Mouse (Mus musculus) liver, embryonic 15.5 days (tissue): ENCODE data around the gene Ccdc63. TPM values are rescaled to one million over a fixed set of nuclear protein-coding genes. Genes with fewer than 3 reads are reported as not detected.

Experiments
- ATAC-seq: fragments of 200-750 bp; cut with Nextera tagmentation; 2 replicates; pipeline ENCODE4 v1.8.0; 2017; ENCODE audit warnings: moderate number of reproducible peaks, mild to moderate bottlenecking, moderate library complexity; ENCODE audit not compliant: insufficient read depth
- H3K27ac ChIP-seq: fragments of 300-500 bp; sonication (generic); replicated peaks from 2 replicates; pipeline ENCODE4 v1.5.1; 2015; ENCODE audit warnings: mild to moderate bottlenecking, inconsistent platforms
- H3K27me3 ChIP-seq: fragments of 300-500 bp; sonication (generic); 2 replicates; pipeline ENCODE4 v1.6.1; 2015; ENCODE audit warnings: mild to moderate bottlenecking, inconsistent platforms
- H3K36me3 ChIP-seq: fragments of 300-500 bp; sonication (generic); replicated peaks from 2 replicates; pipeline ENCODE4 v1.6.1; 2015; ENCODE audit warnings: moderate library complexity, mild to moderate bottlenecking, inconsistent platforms
- H3K4me1 ChIP-seq: fragments of 300-500 bp; sonication (generic); replicated peaks from 2 replicates; pipeline ENCODE4 v1.6.1; 2015; ENCODE audit warnings: inconsistent platforms
- H3K4me2 ChIP-seq: fragments of 300-500 bp; sonication (generic); 2 replicates; pipeline ENCODE4 v1.6.1; 2015; ENCODE audit warnings: moderate library complexity, mild to moderate bottlenecking, inconsistent platforms
- H3K4me3 ChIP-seq: fragments of 300-500 bp; sonication (generic); replicated peaks from 2 replicates; pipeline ENCODE4 v1.5.1; 2015; ENCODE audit warnings: mild to moderate bottlenecking, inconsistent platforms
- H3K9ac ChIP-seq: fragments of 300-500 bp; sonication (generic); 2 replicates; pipeline ENCODE4 v1.6.1; 2015; ENCODE audit warnings: moderate library complexity, mild to moderate bottlenecking, inconsistent platforms
- H3K9me3 ChIP-seq: fragments of 300-500 bp; sonication (generic); replicated peaks from 2 replicates; pipeline ENCODE4 v1.6.1; 2016; ENCODE audit warnings: inconsistent platforms
- WGBS: fragments of 180-500 bp; shearing (Covaris S2); methylation state at CpG from one replicate; pipeline ENCODE4 v1.1.7; 2015; ENCODE audit warnings: mixed read lengths; ENCODE audit not compliant: insufficient replicate concordance; 5-methylcytosine and 5-hydroxymethylcytosine counted together
- polyA plus RNA-seq: library from polyadenylated mRNA; unstranded; fragments of >200 nt; fragmentation: Nextera tagmentation; extraction: Ambion mirVana; gene quantifications from 2 replicates; pipeline ENCODE4 v1.2.1, GENCODE M21; 2015

Ccdc63 gene
- polyA plus RNA-seq, 1 experiment from 2014 or later, result 0.10 TPM

GRCm38 (mm10) chr5:122103075-122103474, 37.5 kb downstream of the Ccdc63 start:
- Histone ChIP-seq H3K36me3 (no peaks in the 10 kb centered on the region), H3K9ac (no peak overlapping the region), H3K27ac (no peak overlapping the region), H3K4me1 (no peaks in the 10 kb centered on the region), H3K9me3 (no peaks in the 10 kb centered on the region), H3K4me3 (no peak overlapping the region), H3K27me3 (peaks cover 41% of the 10 kb centered on the region), H3K4me2 (no peak overlapping the region)
- 16% methylated on average over 12 of the region's 12 CpGs for WGBS
- no peak for ATAC-seq

- Histone ChIP-seq H3K9me3 (no peaks in the 10 kb centered on the region), H3K9ac (no peak overlapping the region), H3K4me2 (no peak overlapping the region), H3K4me3 (no peak overlapping the region), H3K27me3 (peaks cover 41% of the 10 kb centered on the region), H3K4me1 (no peaks in the 10 kb centered on the region), H3K36me3 (no peaks in the 10 kb centered on the region), H3K27ac (no peak overlapping the region)
- ATAC-seq, result no peak
- 25% methylated on average over 7 of the region's 7 CpGs for WGBS
Measured at GRCm38 (mm10) chr5:122102476-122103050, 38.1 kb downstream of the Ccdc63 start.

- ATAC-seq, result no peak
- Histone ChIP-seq H3K4me3 (no peak overlapping the region), H3K36me3 (no peaks in the 10 kb centered on the region), H3K9ac (no peak overlapping the region), H3K9me3 (no peaks in the 10 kb centered on the region), H3K27ac (no peak overlapping the region), H3K27me3 (no peaks in the 10 kb centered on the region; the same call in 1 of the 2 replicates), H3K4me1 (no peaks in the 10 kb centered on the region), H3K4me2 (no peak overlapping the region)
- 72% methylated on average over 10 of the region's 10 CpGs for WGBS
Measured at GRCm38 (mm10) chr5:122094439-122094838, 46.2 kb downstream of the Ccdc63 start.

GRCm38 (mm10) chr5:122093734-122094133, 46.9 kb downstream of the Ccdc63 start:
- Histone ChIP-seq H3K4me3 (no peak overlapping the region), H3K36me3 (no peaks in the 10 kb centered on the region), H3K9me3 (no peaks in the 10 kb centered on the region), H3K4me1 (no peaks in the 10 kb centered on the region), H3K27ac (no peak overlapping the region), H3K4me2 (no peak overlapping the region), H3K9ac (no peak overlapping the region), H3K27me3 (no peaks in the 10 kb centered on the region; the same call in 1 of the 2 replicates)
- 74% methylated on average over 14 of the region's 14 CpGs for WGBS
- no peak for ATAC-seq

- Histone ChIP-seq H3K9ac (no peak overlapping the region), H3K27me3 (no peaks in the 10 kb centered on the region; the same call in 1 of the 2 replicates), H3K4me2 (no peak overlapping the region), H3K9me3 (no peaks in the 10 kb centered on the region), H3K4me3 (no peak overlapping the region), H3K27ac (no peak overlapping the region), H3K4me1 (no peaks in the 10 kb centered on the region), H3K36me3 (no peaks in the 10 kb centered on the region)
- WGBS, result 67% methylated on average over 11 of the region's 11 CpGs
- ATAC-seq, result no peak
Measured at GRCm38 (mm10) chr5:122092794-122093193, 47.8 kb downstream of the Ccdc63 start.

GRCm38 (mm10) chr5:122091070-122091469, 49.6 kb downstream of the Ccdc63 start:
- Histone ChIP-seq H3K4me2 (no peak overlapping the region), H3K4me3 (no peak overlapping the region), H3K4me1 (no peaks in the 10 kb centered on the region), H3K9me3 (no peaks in the 10 kb centered on the region), H3K27me3 (no peaks in the 10 kb centered on the region; the same call in 1 of the 2 replicates), H3K36me3 (no peaks in the 10 kb centered on the region), H3K9ac (no peak overlapping the region), H3K27ac (no peak overlapping the region)
- 12% methylated on average over 15 of the region's 15 CpGs for WGBS
- ATAC-seq, result no peak

GRCm38 (mm10) chr5:122089664-122090063, 51.0 kb downstream of the Ccdc63 start:
- WGBS, result 64% methylated on average over 8 of the region's 8 CpGs
- no peak overlapping the region for H3K9ac ChIP-seq
- H3K27ac ChIP-seq, result no peak overlapping the region
- H3K4me1 ChIP-seq, result peaks cover 1% of the 10 kb centered on the region
- H3K4me2 ChIP-seq, result no peak overlapping the region
- no peaks in the 10 kb centered on the region; the same call in 1 of the 2 replicates for H3K27me3 ChIP-seq
- H3K9me3 ChIP-seq, result no peaks in the 10 kb centered on the region
- no peaks in the 10 kb centered on the region for H3K36me3 ChIP-seq
- ATAC-seq, result no peak
- H3K4me3 ChIP-seq, result no peak overlapping the region

- no peak for ATAC-seq
- Histone ChIP-seq H3K9ac (no peak overlapping the region), H3K9me3 (no peaks in the 10 kb centered on the region), H3K36me3 (no peaks in the 10 kb centered on the region), H3K4me3 (no peak overlapping the region), H3K27me3 (no peaks in the 10 kb centered on the region; the same call in 1 of the 2 replicates), H3K4me1 (peaks cover 8% of the 10 kb centered on the region), H3K27ac (no peak overlapping the region), H3K4me2 (no peak overlapping the region)
- WGBS, result under 1% methylated on average over 5 of the region's 5 CpGs
Measured at GRCm38 (mm10) chr5:122088917-122089316, 51.7 kb downstream of the Ccdc63 start.

- WGBS, result 41% methylated on average over 3 of the region's 3 CpGs
- Histone ChIP-seq H3K4me2 (no peak overlapping the region), H3K4me3 (no peak overlapping the region), H3K4me1 (peaks cover 8% of the 10 kb centered on the region), H3K27me3 (no peaks in the 10 kb centered on the region), H3K9ac (no peak overlapping the region), H3K36me3 (no peaks in the 10 kb centered on the region), H3K27ac (no peak overlapping the region), H3K9me3 (no peaks in the 10 kb centered on the region)
- no peak for ATAC-seq
Measured at GRCm38 (mm10) chr5:122086121-122086520, 54.5 kb downstream of the Ccdc63 start.

GRCm38 (mm10) chr5:122085291-122085690, 55.3 kb downstream of the Ccdc63 start:
- no peak for ATAC-seq
- Histone ChIP-seq H3K27ac (no peak overlapping the region), H3K27me3 (no peaks in the 10 kb centered on the region), H3K4me2 (no peak overlapping the region), H3K4me3 (no peak overlapping the region), H3K36me3 (no peaks in the 10 kb centered on the region), H3K4me1 (peaks cover 8% of the 10 kb centered on the region), H3K9ac (no peak overlapping the region), H3K9me3 (no peaks in the 10 kb centered on the region)
- WGBS, result 66% methylated on average over 7 of the region's 7 CpGs

GRCm38 (mm10) chr5:122084470-122084869, 56.2 kb downstream of the Ccdc63 start:
- no peak overlapping the region for H3K4me2 ChIP-seq
- no peaks in the 10 kb centered on the region for H3K36me3 ChIP-seq
- H3K27me3 ChIP-seq, result no peaks in the 10 kb centered on the region
- H3K4me3 ChIP-seq, result no peak overlapping the region
- H3K4me1 ChIP-seq, result peaks cover 8% of the 10 kb centered on the region
- H3K9ac ChIP-seq, result no peak overlapping the region
- no peaks in the 10 kb centered on the region for H3K9me3 ChIP-seq
- ATAC-seq, result no peak
- H3K27ac ChIP-seq, result no peak overlapping the region
- 44% methylated on average over 3 of the region's 3 CpGs for WGBS

- Histone ChIP-seq H3K4me3 (no peak overlapping the region), H3K9ac (no peak overlapping the region), H3K9me3 (no peaks in the 10 kb centered on the region)
Measured at GRCm38 (mm10) chr5:122083282-122083681, 57.3 kb downstream of the Ccdc63 start.

More at GRCm38 (mm10) chr5:122083282-122083681, 57.3 kb downstream of the Ccdc63 start:
- WGBS, result 73% methylated on average over 2 of the region's 2 CpGs
- Histone ChIP-seq H3K36me3 (no peaks in the 10 kb centered on the region), H3K4me2 (no peak overlapping the region), H3K4me1 (peaks cover 8% of the 10 kb centered on the region), H3K27ac (no peak overlapping the region), H3K27me3 (no peaks in the 10 kb centered on the region)
- ATAC-seq, result no peak
